Mouse (Mus musculus) urinary bladder, adult 18-20 months (tissue): ENCODE results near the gene Sbno1.

ENCODE experiments used
- DNase-seq, 2 experiments: peaks; one replicate each; pipeline ENCODE4 v3.0.0; 2022; ENCODE audit warnings: low spot score in 2 of 2, mixed read lengths in 2 of 2

Sbno1 gene

DNA sequence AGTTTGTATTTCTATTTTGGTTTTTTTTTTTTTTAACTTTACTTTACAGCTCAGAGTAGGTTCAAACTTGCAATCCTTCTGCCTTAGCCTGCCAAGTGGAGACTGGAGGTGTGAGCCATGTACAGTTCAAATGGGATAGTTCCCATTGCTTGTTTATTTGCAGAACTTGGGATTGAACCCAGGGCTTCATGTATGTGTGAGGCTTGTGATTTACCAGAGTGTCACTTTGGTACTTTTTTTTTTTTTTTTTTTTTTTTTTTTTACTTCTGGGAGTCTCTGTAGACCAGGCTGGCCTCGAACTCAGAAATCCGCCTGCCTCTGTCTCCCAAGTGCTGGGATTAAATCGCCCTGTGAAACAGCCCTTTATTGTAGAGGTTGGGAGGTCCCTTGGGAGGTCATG is 18.4 kb upstream of the Sbno1 start:
- DNase-seq = no peak

DNA sequence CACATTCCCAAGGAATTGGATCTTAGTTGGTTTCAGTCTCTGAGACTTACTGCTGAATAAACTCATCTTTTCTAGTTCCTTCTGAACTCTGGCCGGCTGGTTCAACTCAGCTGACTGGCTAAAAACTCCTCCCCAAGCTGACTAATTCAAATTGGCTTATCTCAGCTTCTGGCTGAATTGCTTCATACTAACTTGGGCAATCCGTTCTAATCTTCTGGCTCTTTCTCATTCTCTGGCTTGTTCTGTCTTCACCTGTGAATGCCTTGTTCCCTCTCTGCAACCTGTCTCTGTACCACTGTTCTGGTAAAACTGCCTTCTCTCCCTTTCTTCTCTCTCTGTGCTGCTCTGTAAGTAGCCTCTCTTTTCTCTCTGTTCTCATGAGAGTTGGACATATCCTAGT is 16.8 kb upstream of the Sbno1 start:
- no peak for DNase-seq

DNA sequence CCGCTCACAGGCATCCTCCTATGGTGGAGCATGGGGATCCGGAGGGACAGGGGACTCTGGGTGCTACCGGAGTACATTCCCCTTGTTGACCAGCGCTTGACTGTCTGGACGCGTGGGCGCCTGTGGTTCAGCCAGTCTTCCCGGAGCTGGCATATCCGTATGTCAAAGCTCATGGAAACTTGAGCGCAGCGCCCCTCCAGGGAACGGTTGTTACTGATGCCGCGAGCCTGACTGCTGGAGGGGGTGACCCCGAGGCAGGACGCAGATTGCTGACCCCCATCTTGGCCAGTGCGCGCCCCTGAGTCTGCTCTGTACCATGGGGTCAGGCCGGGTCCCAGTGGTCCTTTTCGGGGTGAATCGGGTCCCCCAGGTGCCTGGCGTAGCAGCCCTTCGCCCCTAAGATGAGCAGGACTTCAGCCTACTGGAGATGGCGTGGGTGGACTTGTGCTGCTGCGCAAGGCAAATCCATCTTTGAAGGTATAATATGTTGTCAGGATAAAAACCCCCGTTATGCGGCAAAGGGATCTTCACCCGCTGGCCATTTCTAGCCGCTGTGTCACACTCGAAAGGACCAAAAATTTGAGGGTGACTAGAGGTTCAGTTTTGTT is 14.4 kb upstream of the Sbno1 start:
- DNase-seq = no peak

DNA sequence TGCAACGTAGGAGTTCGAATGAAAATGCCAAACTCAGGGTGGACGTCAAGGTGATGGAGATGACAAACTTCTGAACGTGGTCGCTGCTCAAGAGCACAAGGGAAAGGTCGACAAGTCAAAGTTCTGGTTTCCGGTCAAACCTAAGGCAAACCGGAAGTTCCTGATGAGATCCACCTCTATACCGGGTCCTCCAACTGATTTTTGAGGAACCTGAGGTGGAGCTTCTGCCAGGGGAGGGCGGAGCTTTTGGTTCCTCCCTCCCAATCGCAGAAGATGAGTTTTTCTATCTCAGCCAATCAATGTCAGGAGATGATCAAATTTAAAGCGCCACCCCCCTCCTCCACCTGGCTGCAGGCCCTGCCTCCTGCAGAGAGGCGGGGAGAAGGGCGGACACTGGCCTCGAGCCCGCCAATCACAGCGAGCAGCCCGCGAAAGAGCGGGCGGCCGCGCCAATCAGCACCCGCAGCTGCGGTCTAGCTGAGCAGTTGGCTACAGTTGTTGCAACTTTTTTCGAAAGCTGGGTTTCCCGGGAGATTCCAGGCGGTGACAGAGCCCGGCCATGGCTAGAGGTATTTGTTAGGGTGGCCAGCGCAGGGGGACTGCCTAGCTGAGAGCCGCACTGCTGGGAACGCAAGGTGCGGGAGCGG is 13.8 kb upstream of the Sbno1 start, which contains the start of gene Kmt5a:
Gene Kmt5a, plus strand, starts transcription at position 484 of the 647 bp plus-strand sequence.
- peak; percentile 86 to 92 for DNase-seq

DNA sequence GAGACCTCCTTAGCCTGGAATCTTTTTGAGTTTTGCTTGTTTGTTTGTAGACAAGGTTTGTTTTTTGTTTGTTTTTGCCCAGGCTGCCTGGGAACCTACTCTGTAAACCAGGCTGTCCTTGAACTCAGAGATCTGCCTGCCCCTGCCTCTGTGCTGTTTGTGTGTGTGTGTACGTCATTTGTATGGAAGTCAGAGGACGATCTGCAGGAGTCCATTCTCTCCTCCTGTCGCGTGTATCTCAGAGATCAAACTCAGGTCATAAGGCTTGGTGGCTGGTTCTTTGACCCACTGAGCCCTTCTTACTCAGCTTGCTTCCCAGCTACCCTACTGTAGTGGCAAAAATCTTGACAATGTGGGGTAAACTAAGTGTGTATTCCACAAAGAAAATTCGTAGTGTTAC is 12.9 kb upstream of the Sbno1 start:
- no peak for DNase-seq

DNA sequence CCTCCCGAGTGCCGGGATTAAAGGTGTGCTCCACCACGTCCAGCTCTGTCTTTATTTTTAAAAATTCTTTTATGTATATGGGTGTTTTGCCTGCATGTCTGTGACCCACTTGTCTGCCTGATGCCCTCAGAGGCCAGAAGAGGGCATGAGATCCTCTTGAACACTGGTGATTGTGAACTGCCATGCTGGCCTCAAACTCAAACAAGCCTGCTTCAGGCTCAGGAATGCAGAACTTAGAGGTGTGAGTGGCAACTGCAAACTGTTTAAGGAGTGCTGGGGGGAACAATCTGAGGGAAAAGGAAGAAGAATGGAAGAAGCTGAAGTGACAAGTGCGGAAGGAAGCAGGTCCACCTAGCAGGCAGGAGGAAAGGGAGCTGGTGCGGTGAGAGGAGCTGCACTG is 12.4 kb upstream of the Sbno1 start:
- no peak for DNase-seq

DNA sequence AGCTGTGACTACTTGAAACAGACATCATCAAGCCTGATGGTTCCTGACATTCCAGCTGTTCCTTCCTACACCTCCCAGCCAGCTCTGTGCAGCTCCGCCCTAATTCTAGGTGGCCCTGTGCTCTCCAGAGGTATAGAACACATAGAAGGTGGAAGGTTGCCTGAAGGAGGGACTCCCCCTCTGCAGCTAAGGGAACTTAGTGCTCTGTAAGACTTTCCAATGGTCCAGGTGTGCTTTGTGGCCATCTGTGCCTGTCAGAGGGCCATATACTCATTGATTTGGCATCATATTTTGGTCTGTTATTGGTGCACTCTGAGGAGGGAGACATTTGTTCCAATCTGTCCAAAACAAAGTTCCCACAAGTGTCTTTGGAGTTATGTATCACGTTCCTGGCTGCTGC is 7.2 kb upstream of the Sbno1 start:
- DNase-seq = no peak

DNA sequence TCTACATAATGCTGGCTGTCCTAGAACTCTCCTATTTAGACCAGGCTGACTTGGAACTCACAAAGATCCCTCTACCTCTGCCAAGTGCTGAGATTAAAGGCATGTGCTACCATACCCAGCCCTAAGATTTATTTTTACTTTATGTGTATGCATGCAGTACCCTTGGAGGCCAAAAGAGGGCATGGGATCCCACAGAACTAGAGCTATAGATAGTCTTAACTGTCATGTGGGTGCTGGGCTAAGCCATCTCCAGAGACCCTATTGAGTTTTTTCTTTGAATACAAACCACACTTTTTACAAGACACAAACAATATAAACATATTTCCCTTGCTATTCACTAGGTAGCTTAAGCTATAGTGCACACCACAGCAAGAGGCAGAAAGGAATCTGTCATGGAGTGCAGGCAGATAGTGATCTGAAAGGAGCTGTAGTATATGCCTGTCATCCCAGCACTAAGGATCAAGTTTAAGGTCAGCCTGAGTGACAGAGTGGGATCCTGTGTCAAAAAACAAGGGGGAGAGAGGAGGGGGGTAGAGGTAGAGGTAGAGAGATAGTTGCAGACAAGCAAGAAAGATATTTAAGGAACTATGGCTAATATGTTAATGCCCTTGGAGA is 6.7 kb upstream of the Sbno1 start:
- peak in 1 of 2 experiments; percentile 37 for DNase-seq

DNA sequence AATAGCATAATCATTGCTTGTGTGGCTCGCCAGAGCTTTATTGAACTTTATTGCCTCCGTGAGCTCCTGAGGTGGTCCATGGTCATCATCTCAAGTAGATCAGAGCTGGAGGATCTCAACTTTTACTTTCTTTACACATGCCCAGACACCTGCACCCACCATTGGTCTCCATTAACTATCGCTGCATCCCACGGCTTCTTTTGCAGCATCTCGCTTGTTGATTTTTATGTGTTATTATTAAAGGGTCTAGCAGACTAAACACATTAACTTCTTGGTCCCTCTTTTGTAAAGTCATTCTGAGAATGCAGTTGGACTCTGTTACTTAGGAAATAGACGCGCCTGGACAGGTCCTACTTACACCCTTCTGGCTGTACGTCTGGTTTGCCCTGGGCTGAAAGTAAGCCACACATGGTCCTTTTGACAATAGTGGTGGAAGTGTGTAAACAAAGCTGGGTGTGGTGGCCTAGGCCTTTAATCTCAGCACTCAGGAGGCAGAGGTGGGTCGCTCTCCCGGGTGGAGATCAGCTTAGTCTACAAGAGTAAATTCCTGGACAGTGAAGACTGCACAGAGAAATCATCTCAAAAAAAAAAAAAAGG is 772 bp upstream of the Sbno1 start:
- DNase-seq = peak in 1 of 2 experiments; percentile 48

DNA sequence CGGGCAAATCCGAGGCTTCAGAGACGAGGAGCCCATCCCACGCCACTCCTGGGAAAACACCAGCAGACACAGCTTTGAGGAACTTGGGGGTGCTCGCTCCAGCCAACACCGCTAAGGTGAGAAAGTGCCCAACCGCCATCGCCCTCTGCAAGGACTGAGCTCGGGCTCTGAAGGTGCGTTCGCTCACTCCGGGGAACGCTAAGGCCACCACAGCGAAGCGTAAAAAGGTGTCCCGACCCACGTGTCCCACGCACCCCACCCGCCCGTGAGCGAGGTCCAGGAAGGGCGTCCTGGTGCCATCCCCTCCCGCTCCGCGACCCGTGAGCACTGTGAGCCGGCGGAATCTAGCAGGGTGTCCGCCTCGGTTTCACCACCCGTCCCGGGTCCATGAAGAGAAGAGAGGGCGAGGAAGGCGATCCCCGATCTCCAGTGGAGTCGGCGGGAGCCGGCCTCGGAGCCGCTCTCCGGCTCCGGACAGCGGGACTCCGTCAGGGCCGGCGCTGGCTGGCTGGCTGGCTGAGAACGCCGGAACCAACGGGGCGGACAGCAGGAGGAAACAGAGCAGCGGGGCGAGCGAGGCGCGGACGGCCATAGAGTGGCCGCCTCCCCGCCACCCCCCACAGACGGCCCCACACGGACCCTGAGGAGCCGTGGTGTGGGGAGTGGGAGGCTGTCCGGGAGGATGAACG is 934 bp downstream of the Sbno1 start:
- peak; percentile 24 to 66 for DNase-seq

DNA sequence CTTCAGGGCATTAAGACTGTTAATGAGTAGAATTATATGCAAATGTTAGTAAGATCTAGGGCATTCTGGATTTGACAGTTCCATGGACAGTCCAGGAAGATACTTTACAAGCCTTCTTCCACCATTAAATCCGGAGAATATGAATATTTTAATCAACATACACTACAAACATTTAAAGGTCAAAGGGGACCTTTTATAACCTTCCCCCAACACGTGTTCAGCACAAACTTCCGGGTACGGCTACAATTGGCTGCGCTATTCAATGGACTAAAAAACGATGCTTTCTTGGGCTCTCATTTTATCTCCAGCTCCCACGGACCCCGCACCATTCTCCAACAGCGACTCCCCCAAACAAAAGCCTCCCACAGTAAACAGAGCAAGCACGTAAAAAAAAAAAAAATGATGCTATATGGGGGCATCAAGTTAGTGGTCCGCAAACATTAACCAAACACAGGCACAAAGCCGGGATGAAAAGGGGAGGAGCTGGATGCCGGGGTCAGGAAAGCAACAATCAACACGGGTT is 1.5 kb downstream of the Sbno1 start:
- no peak for DNase-seq

DNA sequence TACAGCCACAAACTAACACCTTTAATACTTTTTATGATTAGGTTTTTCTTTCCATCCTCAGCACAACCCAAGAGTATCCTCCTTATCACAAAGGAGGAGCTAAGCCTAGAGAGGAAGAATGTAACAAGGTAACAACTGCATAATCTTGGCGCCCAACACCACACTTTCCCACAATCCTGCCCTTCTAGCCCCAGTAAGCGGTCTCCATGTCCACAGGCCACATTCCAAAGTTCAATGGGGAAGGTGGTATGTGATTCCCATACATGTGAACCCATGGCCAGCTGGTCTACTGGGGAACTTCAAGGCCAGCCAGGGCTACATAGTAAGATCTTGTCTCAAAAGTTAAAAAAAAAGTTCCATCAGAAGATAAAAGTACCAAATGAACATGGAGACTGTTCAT is 4.0 kb downstream of the Sbno1 start:
- no peak for DNase-seq

DNA sequence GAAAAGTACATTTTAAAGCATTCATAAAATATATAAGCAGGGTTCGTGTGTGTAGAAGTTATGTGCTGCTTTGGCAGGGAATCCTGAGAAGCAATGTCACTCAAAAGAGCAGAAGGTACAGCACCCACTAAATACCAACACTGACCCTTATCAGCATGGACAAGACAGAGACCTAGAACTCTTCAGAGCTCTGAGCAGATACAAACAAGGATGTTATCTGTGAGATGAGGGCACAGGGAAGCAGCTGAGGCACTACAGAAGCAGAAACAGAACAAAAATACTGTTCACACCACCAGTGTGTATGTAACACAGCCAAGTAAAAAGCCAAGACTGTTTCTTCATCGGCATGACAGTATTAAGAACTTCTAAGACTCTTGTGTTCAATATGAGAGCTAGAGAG is 6.9 kb downstream of the Sbno1 start:
- DNase-seq = no peak

DNA sequence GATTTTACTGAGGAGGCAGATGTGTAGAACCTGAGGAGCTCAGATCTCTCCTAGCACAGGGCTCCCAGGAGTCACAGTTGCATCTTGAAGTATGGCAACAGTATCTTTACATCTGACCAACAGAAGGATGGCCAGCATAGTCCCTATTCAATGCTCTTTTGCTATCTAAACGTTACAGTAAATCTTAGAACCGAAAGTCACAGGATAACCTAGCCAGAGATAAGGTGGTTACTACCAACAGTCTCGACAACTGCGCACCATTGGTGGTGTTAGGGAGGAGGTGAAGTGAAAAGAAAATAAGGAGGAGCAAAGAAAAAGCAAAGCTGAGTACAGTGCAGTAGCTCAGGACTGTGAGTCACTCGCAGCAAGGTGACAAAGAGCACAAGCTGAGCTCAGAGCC is 13.6 kb downstream of the Sbno1 start:
- no peak for DNase-seq

DNA sequence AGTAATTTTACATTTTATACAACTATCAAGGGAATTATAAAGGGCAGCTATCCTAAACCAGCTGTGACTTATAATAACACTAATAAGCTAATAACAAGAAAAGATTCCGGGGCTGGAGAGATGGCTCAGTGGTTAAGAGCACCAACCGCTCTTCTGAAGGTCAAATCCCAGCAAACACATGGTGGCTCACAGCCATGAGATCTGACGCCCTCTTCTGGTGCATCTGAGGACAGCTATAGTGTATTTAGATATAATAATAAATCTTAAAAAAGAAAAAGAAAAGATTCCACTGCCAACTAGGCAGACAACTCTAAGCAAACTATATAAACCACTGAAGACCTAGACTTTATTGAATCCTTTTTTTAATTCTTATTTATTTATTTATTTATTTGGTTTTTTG is 15.0 kb downstream of the Sbno1 start:
- no peak for DNase-seq

DNA sequence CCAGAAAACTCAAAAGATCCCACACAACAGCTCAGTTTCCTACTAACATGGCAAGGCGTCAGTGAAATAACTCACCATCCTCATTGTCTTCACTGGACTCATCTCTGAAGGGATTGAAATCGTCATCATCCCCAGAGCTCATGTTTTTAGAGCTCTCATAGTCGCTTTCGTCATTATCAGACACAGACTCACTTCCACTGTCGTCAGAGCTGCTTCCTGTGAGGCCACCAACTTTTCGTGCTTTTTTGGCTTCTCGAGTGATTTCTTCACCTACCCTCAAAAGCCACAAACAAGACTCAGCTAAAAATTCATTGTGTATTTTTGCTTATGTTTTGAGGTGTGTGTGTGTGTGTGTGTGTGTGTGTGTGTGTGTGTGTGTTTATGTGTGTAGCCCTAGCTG is 32.1 kb downstream of the Sbno1 start:
- DNase-seq = no peak

DNA sequence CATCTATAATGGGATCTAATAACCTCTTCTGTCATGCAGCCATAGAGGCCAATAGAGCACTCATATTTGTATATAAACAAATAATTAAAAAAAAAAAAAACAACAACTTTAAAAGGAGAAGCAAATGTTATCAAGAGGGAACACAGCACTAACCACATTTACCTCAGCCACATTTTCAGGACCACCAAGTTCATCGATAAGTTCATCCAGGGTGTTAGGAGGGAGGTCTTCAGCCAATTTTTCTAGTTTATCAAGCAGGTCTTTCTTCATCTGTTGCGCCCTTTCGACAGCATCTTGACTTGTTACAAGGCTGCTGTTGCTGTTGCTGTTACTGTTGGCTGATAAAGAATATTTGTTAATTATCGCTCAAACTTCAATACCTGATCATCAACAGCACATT is 33.4 kb downstream of the Sbno1 start:
- no peak for DNase-seq

DNA sequence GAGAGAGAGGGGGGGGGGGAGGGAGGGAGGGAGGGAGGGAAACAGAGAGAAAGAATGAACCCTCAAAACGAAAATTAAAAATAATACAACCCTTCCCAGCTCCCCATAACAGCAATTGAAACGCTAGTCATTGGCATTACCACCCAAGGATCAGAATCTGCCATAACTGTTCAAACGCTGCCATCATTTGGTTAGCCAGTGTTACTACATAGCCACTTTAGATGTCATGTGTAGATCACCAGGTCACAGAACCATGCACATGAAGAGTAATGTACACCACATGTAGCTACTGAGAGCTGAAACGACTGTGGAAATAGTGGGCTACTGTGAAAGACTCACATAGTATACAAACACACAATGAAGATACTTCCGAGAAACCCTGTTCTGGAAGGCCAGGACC is 37.9 kb downstream of the Sbno1 start:
- DNase-seq = no peak

DNA sequence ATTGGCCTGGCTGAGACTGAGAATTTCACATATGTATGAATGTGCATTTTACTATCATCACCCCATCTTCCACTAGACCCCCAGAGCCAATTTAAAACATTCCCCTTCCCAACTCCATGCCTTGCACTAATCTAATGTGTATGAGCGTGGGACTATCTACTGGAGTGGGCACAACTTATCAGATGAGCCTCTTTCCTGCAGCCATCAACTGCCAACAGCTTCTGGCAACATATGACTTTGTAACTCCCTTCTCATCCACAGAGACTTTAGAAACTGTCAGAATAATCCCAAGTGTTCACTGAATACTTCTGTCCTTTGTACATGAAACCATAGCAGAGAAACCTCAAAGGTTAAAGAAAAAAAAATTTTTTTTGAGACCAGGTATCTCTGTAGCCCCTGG is 45.7 kb downstream of the Sbno1 start:
- no peak for DNase-seq

DNA sequence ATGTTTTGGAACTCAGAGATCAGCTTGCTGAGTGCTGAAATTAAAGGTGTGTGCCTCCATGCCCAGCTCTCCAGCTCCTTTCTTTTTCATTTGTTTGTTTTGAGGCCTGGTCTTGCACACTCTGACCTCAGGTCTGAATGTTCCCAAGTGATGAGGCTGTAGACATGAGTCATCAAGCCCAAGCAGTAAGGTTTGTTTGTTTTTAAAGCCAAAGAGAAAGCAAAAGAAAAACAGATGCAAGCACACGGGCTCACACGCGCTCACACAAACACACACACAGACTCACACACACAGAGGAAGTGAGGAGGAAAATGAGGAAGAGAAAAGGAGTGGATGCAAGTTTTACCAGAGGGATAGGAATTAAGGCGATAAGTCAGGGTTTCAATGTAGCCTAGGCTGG is 48.7 kb downstream of the Sbno1 start:
- DNase-seq = no peak

DNA sequence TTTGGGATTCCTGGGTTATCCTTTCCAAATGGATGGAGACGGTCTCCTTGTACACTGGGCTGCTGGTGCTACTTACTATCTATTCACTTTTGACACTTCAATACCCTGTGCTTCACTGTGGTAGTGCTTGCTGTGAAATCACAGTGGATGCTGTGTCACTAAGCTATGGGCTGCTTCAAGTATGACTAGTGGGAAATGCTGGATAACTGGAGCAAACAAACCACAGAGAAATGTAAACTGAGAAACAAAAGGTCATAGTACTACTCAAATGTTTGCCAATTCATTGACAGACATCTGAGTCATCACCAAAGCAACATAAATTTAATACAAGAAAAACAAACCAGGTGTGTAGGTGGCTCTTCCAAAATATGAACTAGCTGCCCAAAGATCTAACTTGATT is 49.4 kb downstream of the Sbno1 start:
- no peak for DNase-seq

DNA sequence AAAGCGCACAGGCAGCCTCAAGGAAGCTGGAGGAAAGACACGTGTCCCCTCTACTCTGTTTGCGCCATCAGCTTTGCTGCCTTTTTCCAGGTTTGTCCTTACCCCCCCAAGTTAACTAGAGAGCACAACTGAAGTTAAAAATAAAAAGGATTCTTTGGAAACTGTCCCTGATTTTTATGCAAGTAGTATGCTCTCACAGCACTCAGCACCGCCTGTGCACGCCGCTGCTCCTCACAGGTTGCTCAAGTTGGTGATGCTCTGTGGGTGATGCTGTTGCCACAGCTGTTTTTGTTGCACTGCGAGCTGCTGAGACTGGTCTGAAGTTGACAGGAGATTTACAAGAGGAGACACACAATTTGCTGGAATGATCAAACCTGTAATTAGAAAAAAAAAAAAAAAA is 51.5 kb downstream of the Sbno1 start:
- DNase-seq = no peak
